Mouse (Mus musculus): ENCODE measurements around the gene Il33. TPM values are rescaled to one million over a fixed set of nuclear protein-coding genes. Genes with fewer than 3 reads are reported as not detected.

Gene Il33
- total RNA-seq (2014; fragmentation: Nextera tagmentation) (not detected in 2 replicates), total RNA-seq (2017) (not detected in 2 replicates)

DNA sequence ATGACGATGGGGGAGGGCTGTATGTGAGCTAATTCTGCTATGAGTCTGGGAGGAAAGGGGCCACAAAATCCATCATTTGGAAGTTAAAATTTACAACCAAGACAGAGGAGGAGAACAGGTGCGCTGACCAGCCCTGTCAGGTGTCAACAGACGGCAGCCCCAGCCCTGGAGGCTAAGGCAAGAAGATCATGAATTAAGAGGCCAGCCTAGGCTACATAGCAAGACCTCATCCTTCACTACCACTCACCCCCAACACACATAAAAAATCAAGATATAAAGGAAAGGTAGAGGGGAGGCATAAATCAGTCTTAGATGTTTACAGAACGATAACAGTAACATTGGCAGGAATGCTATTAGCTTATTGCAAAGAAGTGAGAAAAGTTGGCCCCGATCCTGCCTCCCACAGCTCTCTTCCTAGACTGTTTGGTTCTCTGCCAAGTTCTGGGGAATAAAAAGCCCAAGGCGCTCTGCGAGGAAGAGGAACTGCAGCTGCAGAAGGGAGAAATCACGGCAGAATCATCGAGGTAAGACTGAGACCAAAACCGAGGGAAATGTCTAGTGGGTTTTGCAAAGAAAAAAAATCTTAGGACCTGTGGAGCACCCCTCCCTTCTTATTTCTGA lies at the start of gene Il33:
Gene Il33, plus strand, starts transcription at position 477 of the 621 bp plus-strand sequence.
- no peak for ATAC-seq (replicated peaks; ENCODE audit: poor library complexity, severe bottlenecking)

- ATAC-seq (replicated peaks; ENCODE audit: poor library complexity, severe bottlenecking) = no peak
Measured at GRCm38 (mm10) chr19:29877422-29878291, 47.3 kb upstream of the Il33 start.

- ATAC-seq (replicated peaks; ENCODE audit: poor library complexity, severe bottlenecking) = no peak
Measured at GRCm38 (mm10) chr19:29878896-29879504, 45.9 kb upstream of the Il33 start.

- ATAC-seq (replicated peaks; ENCODE audit: poor library complexity, severe bottlenecking) = no peak
Measured at GRCm38 (mm10) chr19:29880918-29881317, 44.0 kb upstream of the Il33 start.

DNA sequence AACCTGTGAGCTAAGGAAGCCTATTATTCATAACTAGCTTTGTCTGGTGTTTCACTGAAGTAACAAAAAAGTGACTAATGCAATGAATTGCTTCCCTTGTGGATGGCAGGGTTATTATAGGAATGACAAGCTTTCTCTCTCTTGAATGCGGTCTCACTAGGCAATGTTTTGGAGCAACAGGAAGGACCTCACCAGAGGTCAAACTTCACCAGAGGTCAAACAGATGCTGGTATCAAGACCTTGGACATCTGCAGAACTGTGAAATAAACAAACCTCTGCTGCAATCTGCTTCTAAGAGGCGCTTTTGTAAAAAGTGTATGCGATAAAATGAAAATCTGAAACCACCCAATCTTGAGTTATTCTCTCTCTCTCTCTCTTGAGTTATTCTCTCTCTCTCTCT lies 42.2 kb upstream of the Il33 start:
- no peak for ATAC-seq (replicated peaks; ENCODE audit: poor library complexity, severe bottlenecking)

- ATAC-seq (replicated peaks; ENCODE audit: poor library complexity, severe bottlenecking) = no peak
Measured at GRCm38 (mm10) chr19:29885548-29885947, 39.4 kb upstream of the Il33 start.

DNA sequence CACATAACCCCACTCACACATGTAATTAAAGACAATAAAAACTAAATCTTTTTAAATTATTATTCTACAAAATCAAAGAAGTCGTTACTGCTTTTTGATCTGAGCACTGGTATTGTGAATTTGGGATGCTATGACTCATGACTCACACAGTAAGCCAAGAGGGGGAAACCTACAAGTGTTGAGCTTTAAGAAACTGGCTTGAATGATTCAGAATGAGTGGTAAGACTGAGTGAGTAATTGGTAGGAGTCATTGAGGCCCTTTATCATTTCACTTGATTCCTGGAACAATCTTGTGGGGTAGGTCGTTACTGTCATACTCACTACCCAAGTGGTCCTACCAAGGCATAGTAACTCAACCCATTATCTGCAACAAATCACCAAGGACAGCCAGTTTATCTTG lies 37.4 kb upstream of the Il33 start:
- no peak for ATAC-seq (replicated peaks; ENCODE audit: poor library complexity, severe bottlenecking)

- ATAC-seq (replicated peaks; ENCODE audit: poor library complexity, severe bottlenecking) = no peak
Measured at GRCm38 (mm10) chr19:29888946-29889345, 36.0 kb upstream of the Il33 start.

DNA sequence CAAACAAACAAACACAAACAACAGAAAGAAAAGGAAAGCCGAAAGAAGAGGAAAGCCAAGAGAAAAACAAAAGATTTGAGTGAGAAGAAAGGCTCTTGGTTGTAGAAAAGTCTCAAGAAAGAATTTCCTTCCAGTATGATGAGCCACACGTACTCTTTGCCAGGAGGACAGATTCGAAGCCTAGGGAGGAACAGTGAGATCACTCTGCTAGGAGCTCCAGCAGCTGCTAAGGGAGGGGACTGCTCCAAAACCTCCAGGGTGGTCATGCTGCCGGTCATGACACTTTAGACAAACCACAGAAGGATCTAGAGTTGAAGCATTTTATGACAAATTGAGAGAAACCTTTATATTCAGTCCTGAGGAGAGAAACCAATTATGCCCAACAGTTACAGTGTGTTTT lies 32.9 kb upstream of the Il33 start:
- no peak for ATAC-seq (replicated peaks; ENCODE audit: poor library complexity, severe bottlenecking)

DNA sequence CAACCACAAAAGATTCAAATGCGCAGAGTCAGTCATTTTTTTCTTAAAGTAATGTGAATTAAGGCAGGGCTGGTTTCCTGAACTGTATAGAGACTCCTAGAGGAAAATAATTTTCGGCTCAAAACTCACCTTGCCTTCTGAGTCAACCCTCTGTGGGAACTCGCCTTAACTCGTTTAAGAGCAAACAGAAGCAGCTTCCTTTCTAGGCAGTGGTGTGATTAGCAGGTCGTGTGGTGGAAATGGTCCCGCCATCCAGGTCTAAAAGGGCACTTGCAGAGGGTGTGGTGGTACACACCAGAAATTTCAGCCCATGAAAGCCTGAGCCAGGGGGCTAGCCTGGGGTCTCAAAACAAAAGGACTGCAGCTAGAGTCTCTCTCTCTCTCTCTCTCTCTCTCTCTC lies 32.1 kb upstream of the Il33 start:
- ATAC-seq (replicated peaks; ENCODE audit: poor library complexity, severe bottlenecking) = no peak

DNA sequence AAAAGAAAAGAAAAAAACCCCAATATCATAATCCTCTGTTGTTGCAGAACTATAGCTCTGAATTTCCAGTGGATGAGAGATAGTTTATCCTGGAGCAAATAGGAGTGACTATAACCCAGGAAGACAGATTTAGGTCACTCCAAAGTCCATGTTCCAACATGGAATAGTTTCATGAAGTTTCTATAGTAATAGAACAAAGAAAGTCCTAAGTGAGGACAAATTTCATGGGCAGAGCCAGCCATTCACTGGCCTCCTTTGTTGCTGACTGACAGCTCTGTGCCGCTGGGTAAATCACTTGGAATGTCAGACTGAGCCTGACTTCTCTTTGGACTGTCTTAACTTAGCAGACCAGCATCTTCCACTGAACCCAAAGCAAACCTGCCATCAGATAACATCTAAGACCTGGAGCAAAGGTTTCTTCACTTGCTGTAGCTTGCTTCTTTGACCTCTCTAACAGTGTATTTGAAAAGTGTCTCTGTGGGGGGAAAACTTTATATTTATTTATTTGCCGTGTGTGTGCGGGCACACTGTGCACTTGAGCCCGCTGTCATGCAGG lies 31.1 kb upstream of the Il33 start:
- no peak for ATAC-seq (replicated peaks; ENCODE audit: poor library complexity, severe bottlenecking)

DNA sequence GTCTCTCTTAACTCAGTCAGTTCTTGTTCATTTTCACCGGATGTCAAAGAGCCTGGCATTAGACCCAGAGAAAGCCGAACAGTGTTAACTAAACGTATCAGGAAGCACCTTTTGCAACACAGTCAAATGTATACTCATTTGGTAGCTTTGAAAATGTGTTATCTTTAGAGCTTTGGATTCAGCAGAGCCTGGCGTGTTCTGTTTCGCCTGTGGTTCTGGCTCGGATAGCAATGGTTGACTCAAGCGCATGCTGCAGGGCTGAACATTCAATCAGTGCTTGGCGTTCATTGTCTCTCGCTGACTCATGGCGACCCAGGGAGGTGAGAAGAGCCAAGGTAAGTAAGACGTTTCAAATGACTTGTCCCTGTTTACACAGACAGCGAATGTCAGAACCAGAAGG lies 30.5 kb upstream of the Il33 start:
- ATAC-seq (replicated peaks; ENCODE audit: poor library complexity, severe bottlenecking) = no peak

DNA sequence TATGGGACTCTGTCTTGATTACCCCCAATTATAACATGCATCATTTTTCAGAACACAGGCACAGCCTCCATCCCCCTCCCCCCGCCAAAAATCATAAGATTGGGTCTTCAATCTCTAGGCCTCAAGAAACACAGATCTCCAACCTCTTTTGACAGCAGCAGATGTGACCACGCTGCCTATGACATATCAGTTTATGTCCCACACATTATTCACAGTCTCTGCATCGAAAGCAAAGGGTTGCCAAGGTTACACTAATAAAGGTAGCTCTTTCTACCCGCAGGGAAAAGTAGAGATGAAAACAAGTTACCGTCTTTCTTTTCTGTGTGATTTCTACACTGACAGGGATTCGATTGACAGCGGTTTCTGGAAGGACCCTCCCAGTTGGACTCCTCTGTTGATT lies 29.9 kb upstream of the Il33 start:
- no peak for ATAC-seq (replicated peaks; ENCODE audit: poor library complexity, severe bottlenecking)

DNA sequence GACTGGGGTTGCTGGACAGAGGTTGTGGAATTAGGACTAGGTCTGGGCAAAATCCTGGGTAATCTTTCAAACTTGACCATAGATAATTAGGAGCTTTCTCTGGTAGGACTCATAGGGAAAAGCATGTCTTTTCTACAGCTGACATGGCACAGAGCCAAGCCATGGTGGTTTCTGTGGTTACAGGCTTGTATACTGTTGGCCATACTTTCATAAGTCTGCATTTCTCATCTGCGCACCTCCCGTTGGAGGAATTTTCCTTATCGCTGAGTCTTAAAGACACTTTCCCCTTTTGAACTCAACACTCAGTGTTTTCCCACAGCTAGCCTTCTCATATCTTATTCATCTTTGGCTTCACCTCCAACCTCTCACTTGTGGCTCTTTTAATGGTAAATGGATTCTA lies 24.6 kb upstream of the Il33 start:
- no peak for ATAC-seq (replicated peaks; ENCODE audit: poor library complexity, severe bottlenecking)

DNA sequence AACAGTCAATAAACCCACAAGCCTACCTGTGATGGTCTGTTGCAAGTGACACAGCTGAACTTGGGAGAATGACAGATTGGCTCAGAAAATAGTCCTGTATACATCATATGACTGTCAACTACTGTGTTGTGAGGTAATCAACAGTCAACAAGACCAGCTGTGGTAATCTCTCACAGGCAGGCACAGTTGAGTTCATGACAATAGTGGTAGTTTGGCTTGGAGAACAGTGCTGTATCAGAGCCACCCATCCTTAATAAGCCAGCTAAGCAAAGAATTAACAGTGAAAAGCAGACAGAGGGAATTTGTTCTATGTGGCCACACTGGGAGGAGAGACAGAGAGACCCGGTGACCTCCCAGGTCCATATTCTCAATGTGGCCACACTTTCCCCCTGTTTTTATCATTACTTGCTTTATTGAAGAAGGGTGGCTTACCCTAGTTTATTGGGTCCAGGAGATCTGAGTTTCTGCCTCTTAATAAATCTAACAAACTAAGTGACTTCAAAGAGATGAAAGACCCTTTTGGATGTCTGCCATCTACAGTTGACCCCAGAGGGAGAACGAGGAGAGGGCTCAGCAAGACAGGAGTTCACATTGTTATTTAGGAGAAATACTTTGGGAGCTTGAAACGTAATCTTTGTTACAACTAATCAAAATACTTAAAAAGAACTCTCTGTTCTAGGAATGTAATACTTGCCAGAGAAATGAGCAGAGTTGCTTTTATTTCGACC lies 22.4 kb upstream of the Il33 start:
- ATAC-seq (replicated peaks; ENCODE audit: poor library complexity, severe bottlenecking) = no peak

GRCm38 (mm10) chr19:29905896-29906295 lies 19.0 kb upstream of the Il33 start:
- ATAC-seq (replicated peaks; ENCODE audit: poor library complexity, severe bottlenecking) = no peak

DNA sequence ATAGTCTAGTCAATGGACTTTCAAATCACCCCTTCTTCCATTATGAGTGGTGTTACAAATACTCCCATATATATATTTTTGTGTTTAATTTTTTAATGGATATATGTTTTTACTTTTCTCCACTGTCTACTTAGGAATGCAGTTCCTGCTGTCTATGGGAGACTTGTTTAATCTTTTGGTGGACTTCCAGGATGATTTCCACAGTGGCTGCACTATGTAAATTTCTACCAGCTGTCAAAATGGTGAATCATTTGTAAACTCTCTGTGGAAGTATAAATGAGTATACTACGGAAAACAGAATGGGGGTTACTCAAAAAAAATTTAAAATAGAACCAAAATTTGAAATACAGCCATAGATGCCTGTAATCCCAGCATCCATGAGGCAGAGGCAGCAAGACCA lies 15.7 kb upstream of the Il33 start:
- ATAC-seq (replicated peaks; ENCODE audit: poor library complexity, severe bottlenecking) = no peak

- ATAC-seq (replicated peaks; ENCODE audit: poor library complexity, severe bottlenecking) = no peak
Measured at GRCm38 (mm10) chr19:29911919-29912318, 13.0 kb upstream of the Il33 start.

DNA sequence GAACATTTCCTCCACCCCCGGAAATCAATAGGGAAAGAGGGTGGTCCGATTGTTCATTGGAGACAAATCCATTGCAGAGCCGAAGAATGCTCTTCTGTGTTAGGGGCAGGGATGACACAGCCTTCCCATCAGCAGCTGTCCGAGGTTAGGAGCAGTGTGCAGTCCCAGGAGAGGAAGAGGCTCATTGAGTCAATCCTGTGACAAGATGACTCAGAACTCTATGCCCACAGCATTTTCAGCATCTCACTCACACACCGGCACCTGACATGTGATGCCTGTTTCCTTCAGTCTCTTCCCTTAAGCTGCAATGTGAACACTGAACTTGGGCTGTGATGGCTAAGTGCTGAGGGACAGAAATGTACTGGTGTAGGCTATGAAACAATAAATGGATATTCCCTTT lies 7.5 kb upstream of the Il33 start:
- no peak for ATAC-seq (replicated peaks; ENCODE audit: poor library complexity, severe bottlenecking)

DNA sequence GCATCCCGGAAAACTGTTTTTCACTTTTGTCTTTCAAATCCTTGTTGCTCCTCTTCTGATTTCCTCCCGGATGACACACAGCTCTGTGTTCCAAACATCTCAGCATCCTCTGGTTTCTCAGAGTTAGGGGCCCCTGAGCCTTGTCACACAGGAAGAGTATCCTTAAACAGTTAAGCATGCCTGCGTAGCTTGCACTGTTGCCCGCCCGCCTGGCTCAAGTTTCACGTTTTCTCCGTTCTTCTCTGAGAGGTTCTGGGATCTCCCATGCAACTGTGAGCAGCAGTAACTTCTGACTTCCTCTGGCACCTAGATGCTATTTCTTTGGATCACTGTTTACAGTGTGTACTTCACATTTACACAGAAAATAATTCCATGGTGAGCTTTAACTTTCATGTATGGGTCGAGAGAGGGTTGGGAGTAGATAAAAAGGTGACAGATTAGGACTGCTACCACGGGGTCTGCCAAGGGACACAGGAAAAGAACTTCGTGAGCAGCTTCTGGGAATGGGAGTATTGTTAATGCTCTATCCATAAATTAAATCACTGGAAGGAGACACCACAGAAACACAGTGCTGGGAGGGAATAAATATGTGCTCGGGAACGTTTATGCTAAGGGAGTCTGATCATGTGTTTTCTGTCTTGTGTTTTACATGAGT lies 1.3 kb downstream of the Il33 start:
- ATAC-seq (replicated peaks; ENCODE audit: poor library complexity, severe bottlenecking) = no peak

Measured in granulocyte monocyte progenitor cell, adult 5-6 weeks (primary cell).